Mouse (Mus musculus): Measurements from ENCODE around the gene Reg3b. TPM values are rescaled to one million over a fixed set of nuclear protein-coding genes. Genes with fewer than 3 reads are reported as not detected.

Reg3b gene
- polyA plus RNA-seq (2012; rRNA removed), result 0.66 and 1.7 TPM in 2 replicates

GRCm38 (mm10) chr6:78370357-78370756 lies at the start of gene Reg3b:
Gene Reg3b (plus strand): TSS chr6:78370657.

GRCm38 (mm10) chr6:78378765-78379164 lies 8.3 kb downstream of the Reg3b start, which contains the start of gene Reg3d:
Gene Reg3d (minus strand): TSS chr6:78378865.

GRCm38 (mm10) chr6:78380409-78380808 lies 10.0 kb downstream of the Reg3b start, which contains the start of gene Reg3a:
Gene Reg3a (plus strand): TSS chr6:78380709.

DNA sequence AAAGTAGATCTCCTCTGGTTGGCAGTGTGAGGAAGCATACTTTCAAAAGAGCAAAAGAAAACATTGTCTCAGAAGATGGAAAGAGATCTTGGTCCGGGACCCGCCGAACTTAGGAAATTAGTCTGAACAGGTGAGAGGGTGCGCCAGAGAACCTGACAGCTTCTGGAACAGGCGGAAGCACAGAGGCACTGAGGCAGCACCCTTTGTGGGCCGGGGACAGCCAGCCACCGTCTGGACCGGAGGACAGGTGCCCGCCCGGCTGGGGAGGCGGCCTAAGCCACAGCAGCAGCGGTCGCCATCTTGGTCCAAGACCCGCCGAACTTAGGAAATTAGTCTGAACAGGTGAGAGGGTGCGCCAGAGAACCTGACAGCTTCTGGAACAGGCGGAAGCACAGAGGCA lies 24.9 kb downstream of the Reg3b start, which contains the start of gene Reg2:
Gene Reg2 (plus strand): TSS at position 301 of the 400 bp plus-strand sequence.

GRCm38 (mm10) chr6:78422411-78422810 lies 52.0 kb downstream of the Reg3b start, which contains the start of gene Reg1:
Gene Reg1 (plus strand): TSS chr6:78422711.

Other genes starting within 250 kb of the Reg3b start
- not detected in 2 replicates for gene Reg3d, start 8.2 kb downstream of the Reg3b start, polyA plus RNA-seq (2012; rRNA removed)
- not detected in 2 replicates for gene Reg3a, start 10.1 kb downstream of the Reg3b start, polyA plus RNA-seq (2012; rRNA removed)
- gene Reg2, start 25.0 kb downstream of the Reg3b start, polyA plus RNA-seq (2012; rRNA removed), result not detected in 2 replicates
- not detected in 2 replicates for gene Reg1, start 52.1 kb downstream of the Reg3b start, polyA plus RNA-seq (2012; rRNA removed)
- gene Reg3g, start 98.2 kb downstream of the Reg3b start, polyA plus RNA-seq (2012; rRNA removed), result 0.45 TPM in 1 of 2 replicates, not detected in the other